Mouse (Mus musculus): ENCODE results near the gene Nwd1. TPM values are rescaled to one million over a fixed set of nuclear protein-coding genes. Genes with fewer than 3 reads are reported as not detected.

Gene Nwd1
- 0.16 and 0.21 TPM in 2 replicates for polyA plus RNA-seq (2012; rRNA removed)

GRCm38 (mm10) chr8:72646060-72646767 lies at the start of gene Nwd1:
Gene Nwd1 (plus strand): TSS chr8:72646711.

GRCm38 (mm10) chr8:72722769-72723650 lies 76.5 kb downstream of the Nwd1 start, which contains the start of gene Sin3b:
Gene Sin3b (plus strand): TSS chr8:72723285.

GRCm38 (mm10) chr8:72761322-72762051 lies 115.0 kb downstream of the Nwd1 start, which contains the start of gene F2rl3:
Gene F2rl3 (plus strand): TSS chr8:72761880.

Other genes starting within 250 kb of the Nwd1 start
- gene Eps15l1, start 225.3 kb upstream of the Nwd1 start, polyA plus RNA-seq (2012; rRNA removed) = 76.5 and 107 TPM in 2 replicates
- gene Calr3, start 202.8 kb upstream of the Nwd1 start, polyA plus RNA-seq (2012; rRNA removed) = 0.72 and 1.4 TPM in 2 replicates
- gene 1700030K09Rik, start 202.8 kb upstream of the Nwd1 start, polyA plus RNA-seq (2012; rRNA removed) = 9.6 and 12.4 TPM in 2 replicates
- 66.8 and 99.9 TPM in 2 replicates for gene Cherp, start 171.5 kb upstream of the Nwd1 start, polyA plus RNA-seq (2012; rRNA removed)
- 14.5 and 30.2 TPM in 2 replicates for gene Slc35e1, start 154.1 kb upstream of the Nwd1 start, polyA plus RNA-seq (2012; rRNA removed)
- 13.7 and 13.8 TPM in 2 replicates for gene Med26, start 98.4 kb upstream of the Nwd1 start, polyA plus RNA-seq (2012; rRNA removed)
- 42.5 and 69.5 TPM in 2 replicates for gene Smim7, start 75.6 kb upstream of the Nwd1 start, polyA plus RNA-seq (2012; rRNA removed)
- gene Tmem38a, start 74.7 kb upstream of the Nwd1 start, polyA plus RNA-seq (2012; rRNA removed) = 10.0 and 17.2 TPM in 2 replicates
- gene Sin3b, start 76.6 kb downstream of the Nwd1 start, polyA plus RNA-seq (2012; rRNA removed) = 171 and 186 TPM in 2 replicates
- 2.0 and 2.5 TPM in 2 replicates for gene F2rl3, start 115.2 kb downstream of the Nwd1 start, polyA plus RNA-seq (2012; rRNA removed)